Mouse (Mus musculus) intestine, embryonic 16.5 days (tissue): Measurements from ENCODE around the gene Nfia. TPM values are rescaled to one million over a fixed set of nuclear protein-coding genes. Genes with fewer than 3 reads are reported as not detected.

Experiments used
- ATAC-seq: fragments of 200-750 bp; cut with Nextera tagmentation; 2 replicates; pipeline ENCODE4 v1.8.0; 2017; ENCODE audit warnings: moderate TSS enrichment, moderate library complexity
- H3K27ac ChIP-seq: fragments of 300-500 bp; sonication (generic); 2 replicates; pipeline ENCODE4 v1.5.1; 2014; ENCODE audit warnings: mild to moderate bottlenecking, low read length
- H3K27me3 ChIP-seq: fragments of 300-500 bp; sonication (generic); replicated peaks from 2 replicates; pipeline ENCODE4 v1.6.1; 2014; ENCODE audit warnings: low read length, control low read depth, mixed read lengths; ENCODE audit not compliant: control insufficient read depth, insufficient read depth
- H3K36me3 ChIP-seq: fragments of 300-500 bp; sonication (generic); 2 replicates; pipeline ENCODE4 v1.6.1; 2014; ENCODE audit warnings: low read length, control low read depth; ENCODE audit not compliant: control insufficient read depth, insufficient read depth
- H3K4me1 ChIP-seq: fragments of 300-500 bp; sonication (generic); 2 replicates; pipeline ENCODE4 v1.6.1; 2014; ENCODE audit warnings: low read length, control low read depth, mixed read lengths; ENCODE audit not compliant: control insufficient read depth, insufficient read depth
- H3K4me2 ChIP-seq: fragments of 300-500 bp; sonication (generic); 2 replicates; pipeline ENCODE4 v1.6.1; 2014; ENCODE audit warnings: low read depth, low read length, control low read depth
- H3K4me3 ChIP-seq: fragments of 300-500 bp; sonication (generic); 2 replicates; pipeline ENCODE4 v1.5.1; 2014; ENCODE audit warnings: mild to moderate bottlenecking, low read length
- H3K9ac ChIP-seq: fragments of 300-500 bp; sonication (generic); 2 replicates; pipeline ENCODE4 v1.6.1; 2014; ENCODE audit warnings: low read depth, low read length
- H3K9me3 ChIP-seq: fragments of 300-500 bp; sonication (generic); 2 replicates; pipeline ENCODE4 v1.6.1; 2016; ENCODE audit warnings: low read length, control low read depth; ENCODE audit not compliant: control insufficient read depth
- WGBS: fragments of 180-500 bp; shearing (Covaris S2); extraction: QIAGEN DNeasy Blood & Tissue Kit; methylation state at CpG from one replicate; pipeline ENCODE4 v1.1.7; 2014; 5-methylcytosine and 5-hydroxymethylcytosine counted together
- polyA plus RNA-seq: library from polyadenylated mRNA; unstranded; fragments of >200 nt; fragmentation: Nextera tagmentation; extraction: Ambion mirVana; gene quantifications from 2 replicates; pipeline ENCODE4 v1.2.1, GENCODE M21; 2015

Nfia gene
- polyA plus RNA-seq, 1 experiment from 2014 or later = 24.0 TPM

DNA sequence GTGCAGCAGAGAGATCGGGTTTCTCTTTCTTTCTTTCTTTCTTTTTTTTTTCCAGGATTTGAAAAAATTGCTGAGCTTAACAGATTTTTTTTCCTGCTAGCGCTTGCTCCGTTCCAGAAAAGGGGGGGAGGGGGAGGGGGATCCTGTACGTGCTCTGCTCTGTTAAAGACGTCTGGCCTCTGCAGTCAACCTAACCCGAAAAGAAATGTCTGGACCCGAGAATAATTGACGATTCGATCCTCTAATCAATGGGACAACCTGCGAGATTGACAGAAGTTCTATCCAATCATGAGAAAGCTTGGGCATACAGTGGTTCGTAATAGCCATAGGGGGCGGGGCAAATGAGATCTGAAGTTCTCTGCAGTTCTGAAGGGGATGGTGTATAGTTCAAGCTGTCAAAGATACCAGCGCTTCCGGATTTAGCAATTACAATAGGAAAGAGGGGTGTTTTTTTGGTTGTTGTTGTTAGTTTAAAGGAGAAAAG lies 618 bp downstream of the Nfia start:
- ATAC-seq = peak; percentile 78
- H3K36me3 ChIP-seq = no peaks in the 10 kb centered on the region
- no peaks in the 10 kb centered on the region for H3K27me3 ChIP-seq
- H3K9ac ChIP-seq = 0 out of 2 replicates have a peak overlapping the region, but pooled peaks have one; percentile 68
- peaks cover 16% of the 10 kb centered on the region for H3K4me1 ChIP-seq
- peak overlapping the region; percentile 83 for H3K4me2 ChIP-seq
- H3K4me3 ChIP-seq = peak overlapping the region; percentile 55
- WGBS = under 1% methylated on average over 14 of the region's 14 CpGs
- peak overlapping the region; percentile 65 for H3K27ac ChIP-seq
- H3K9me3 ChIP-seq = no peaks in the 10 kb centered on the region

GRCm38 (mm10) chr4:97773791-97774190 lies 1.3 kb downstream of the Nfia start:
- Histone ChIP-seq H3K9ac (no peak overlapping the region), H3K4me2 (peak overlapping the region; percentile 48), H3K9me3 (no peaks in the 10 kb centered on the region), H3K4me3 (peak overlapping the region; percentile 18), H3K4me1 (peaks cover 16% of the 10 kb centered on the region), H3K27me3 (no peaks in the 10 kb centered on the region), H3K27ac (peak overlapping the region; percentile 65), H3K36me3 (no peaks in the 10 kb centered on the region)
- WGBS = 67% methylated on average over 2 of the region's 2 CpGs
- ATAC-seq = no peak

DNA sequence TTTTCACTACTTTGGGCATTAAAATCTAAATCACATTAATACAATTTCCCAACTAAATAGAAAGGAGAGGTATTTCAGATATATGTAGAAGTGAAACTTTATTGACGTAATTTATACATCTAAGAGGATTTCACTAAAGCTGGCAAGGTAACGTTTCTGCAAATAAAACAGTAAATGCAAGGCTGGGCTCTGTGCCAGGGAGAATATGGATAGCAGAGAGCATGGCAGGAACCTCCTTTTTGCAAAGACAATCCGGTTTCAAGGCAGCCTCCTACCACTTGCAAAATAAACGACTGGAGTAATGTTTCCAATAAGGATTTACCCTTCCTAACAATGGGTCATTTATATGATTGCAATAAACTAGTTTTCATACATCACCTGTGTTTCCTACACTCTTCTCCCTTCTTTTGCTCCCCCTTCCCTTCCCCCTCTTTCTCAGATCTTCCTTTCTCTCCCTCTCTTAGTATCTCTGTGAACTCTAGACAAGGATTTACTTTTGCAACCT lies 2.0 kb downstream of the Nfia start:
- Histone ChIP-seq H3K36me3 (no peaks in the 10 kb centered on the region), H3K27ac (peak overlapping the region; percentile 77), H3K4me2 (peak overlapping the region; percentile 88), H3K4me1 (peaks cover 16% of the 10 kb centered on the region), H3K9me3 (no peaks in the 10 kb centered on the region), H3K4me3 (peak overlapping the region; percentile 35; the same call in 1 of the 2 replicates), H3K27me3 (no peaks in the 10 kb centered on the region), H3K9ac (peak overlapping the region; percentile 34; the same call in 1 of the 2 replicates)
- 14% methylated on average over 4 of the region's 4 CpGs for WGBS
- ATAC-seq = no peak

DNA sequence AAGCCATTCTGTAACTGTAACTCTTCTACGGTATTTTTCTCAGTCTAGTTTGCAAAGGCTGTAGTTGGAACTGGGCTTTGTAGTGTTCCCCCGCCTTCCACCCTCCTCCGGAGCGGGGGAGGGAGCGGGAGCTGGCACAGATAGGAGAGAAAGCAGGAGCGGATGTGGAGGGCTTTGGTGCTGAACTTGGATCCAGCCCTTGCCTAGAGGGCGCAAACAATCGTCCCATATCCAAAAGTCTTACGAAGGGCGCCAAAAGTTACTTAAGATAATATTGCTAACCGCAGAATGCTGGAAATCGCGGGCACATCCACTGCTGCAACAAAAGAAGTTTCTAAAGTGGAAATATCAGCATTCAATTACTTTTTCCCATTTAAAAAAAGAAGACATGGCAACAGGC lies 2.5 kb downstream of the Nfia start:
- Histone ChIP-seq H3K4me1 (peaks cover 18% of the 10 kb centered on the region), H3K4me3 (peak overlapping the region; percentile 35), H3K4me2 (peak overlapping the region; percentile 88), H3K9ac (peak overlapping the region; percentile 34; the same call in 1 of the 2 replicates), H3K27me3 (no peaks in the 10 kb centered on the region), H3K9me3 (no peaks in the 10 kb centered on the region), H3K27ac (peak overlapping the region; percentile 77), H3K36me3 (no peaks in the 10 kb centered on the region)
- ATAC-seq = no peak
- WGBS = 2% methylated on average over 13 of the region's 13 CpGs

GRCm38 (mm10) chr4:97775494-97776265 lies 3.1 kb downstream of the Nfia start:
- peak overlapping the region; percentile 77 for H3K27ac ChIP-seq
- peak overlapping the region; percentile 31 for H3K9ac ChIP-seq
- H3K4me2 ChIP-seq = peak overlapping the region; percentile 88
- peaks cover 19% of the 10 kb centered on the region for H3K4me1 ChIP-seq
- no peaks in the 10 kb centered on the region for H3K36me3 ChIP-seq
- H3K4me3 ChIP-seq = peak overlapping the region; percentile 35
- ATAC-seq = no peak
- no peaks in the 10 kb centered on the region for H3K27me3 ChIP-seq
- 2% methylated on average over 20 of the region's 20 CpGs for WGBS
- no peaks in the 10 kb centered on the region for H3K9me3 ChIP-seq

DNA sequence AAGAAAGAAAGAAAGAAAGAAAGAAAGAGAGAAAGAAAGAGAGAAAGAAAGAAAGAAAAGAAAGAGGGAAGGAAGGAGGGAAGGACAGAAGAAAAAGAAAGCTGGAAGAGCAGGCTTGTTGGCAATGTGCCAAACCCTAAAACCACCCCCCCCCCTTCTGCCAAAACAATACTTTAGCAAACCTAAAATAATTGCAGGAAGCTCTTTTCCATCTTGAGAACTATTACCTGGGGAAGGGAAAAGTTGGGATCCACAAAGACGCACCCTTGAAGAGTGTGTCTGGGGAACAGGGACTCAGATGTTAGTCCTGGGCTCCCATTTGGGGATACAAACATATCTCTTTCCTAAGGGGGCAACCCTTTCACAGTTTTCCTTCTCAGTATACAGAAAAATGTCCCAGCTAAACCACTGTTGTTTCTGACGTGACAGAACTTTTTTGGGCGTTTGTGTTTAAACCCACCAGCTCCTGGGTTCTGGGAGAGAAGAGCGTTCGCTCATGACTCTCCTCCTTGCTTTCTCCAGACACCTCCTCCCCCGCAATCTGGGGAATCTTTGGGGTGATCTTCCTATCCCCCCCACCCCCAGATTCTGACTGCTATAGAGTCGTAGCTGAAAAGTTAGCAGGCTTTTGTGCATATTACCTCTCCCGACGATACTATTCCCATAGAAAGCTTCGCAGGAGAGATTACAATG lies 4.0 kb downstream of the Nfia start:
- ATAC-seq = no peak
- Histone ChIP-seq H3K4me3 (peak overlapping the region; percentile 87), H3K27me3 (no peaks in the 10 kb centered on the region), H3K9me3 (no peaks in the 10 kb centered on the region), H3K27ac (peak overlapping the region; percentile 95), H3K9ac (peak overlapping the region; percentile 98), H3K4me2 (peak overlapping the region; percentile 88), H3K36me3 (no peaks in the 10 kb centered on the region), H3K4me1 (peaks cover 19% of the 10 kb centered on the region)
- WGBS = 2% methylated on average over 10 of the region's 10 CpGs

- peak overlapping the region; percentile 98 for H3K9ac ChIP-seq
- WGBS = under 1% methylated on average over 60 of the region's 77 CpGs
- H3K4me3 ChIP-seq = peak overlapping the region; percentile 87
- H3K4me1 ChIP-seq = peaks cover 19% of the 10 kb centered on the region
- H3K27ac ChIP-seq = peak overlapping the region; percentile 95
- H3K36me3 ChIP-seq = no peaks in the 10 kb centered on the region
- peak; percentile 41 for ATAC-seq
- no peaks in the 10 kb centered on the region for H3K27me3 ChIP-seq
- H3K9me3 ChIP-seq = no peaks in the 10 kb centered on the region
- peak overlapping the region; percentile 88 for H3K4me2 ChIP-seq
Observed at GRCm38 (mm10) chr4:97777081-97777705, 4.7 kb downstream of the Nfia start.

DNA sequence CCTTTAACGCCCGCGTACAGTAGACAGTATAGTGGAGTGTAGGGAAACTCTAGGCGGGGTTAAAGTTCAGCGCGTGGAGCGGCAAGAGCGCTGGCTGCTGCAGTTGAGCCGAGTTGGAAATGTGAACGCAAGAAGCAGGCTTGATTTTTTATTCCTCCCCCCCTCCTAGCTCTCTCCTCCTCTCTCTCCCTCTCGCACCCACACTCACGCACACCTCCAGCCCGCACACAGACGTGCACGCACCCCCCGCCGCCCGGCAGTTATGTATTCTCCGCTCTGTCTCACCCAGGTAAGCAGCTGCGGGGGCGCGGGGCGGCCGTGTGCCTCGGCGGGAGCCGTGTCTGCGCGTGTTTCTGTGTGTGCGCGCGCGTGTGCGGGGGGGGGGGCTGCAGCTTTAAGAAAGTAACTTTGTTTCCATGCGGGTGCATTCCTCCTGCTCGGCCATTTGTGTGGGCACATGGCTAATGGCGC lies 5.2 kb downstream of the Nfia start, which contains the start of gene E130114P18Rik:
E130114P18Rik (minus strand) TSS at position 373 of the 471 bp plus-strand sequence.
- H3K36me3 ChIP-seq = no peaks in the 10 kb centered on the region
- H3K4me2 ChIP-seq = peak within 1 kb of the TSS; percentile 88
- H3K27me3 ChIP-seq = no peaks in the 10 kb centered on the region
- H3K27ac ChIP-seq = peak within 1 kb of the TSS; percentile 95
- H3K4me3 ChIP-seq = peak within 1 kb of the TSS; percentile 87
- no peaks in the 10 kb centered on the region for H3K9me3 ChIP-seq
- H3K4me1 ChIP-seq = peaks cover 19% of the 10 kb centered on the region
- H3K9ac ChIP-seq = peak within 1 kb of the TSS; percentile 98
- ATAC-seq = peak; percentile 83
- WGBS = under 1% methylated on average over 37 of the region's 37 CpGs
